Mouse (Mus musculus): ENCODE results near the gene AL731706.2. TPM values are rescaled to one million over a fixed set of nuclear protein-coding genes. Genes with fewer than 3 reads are reported as not detected.

AL731706.2 gene
- 22.4 and 42.4 TPM in 2 replicates for polyA plus RNA-seq (2015; fragmentation: Nextera tagmentation; extraction: Ambion mirVana)

DNA sequence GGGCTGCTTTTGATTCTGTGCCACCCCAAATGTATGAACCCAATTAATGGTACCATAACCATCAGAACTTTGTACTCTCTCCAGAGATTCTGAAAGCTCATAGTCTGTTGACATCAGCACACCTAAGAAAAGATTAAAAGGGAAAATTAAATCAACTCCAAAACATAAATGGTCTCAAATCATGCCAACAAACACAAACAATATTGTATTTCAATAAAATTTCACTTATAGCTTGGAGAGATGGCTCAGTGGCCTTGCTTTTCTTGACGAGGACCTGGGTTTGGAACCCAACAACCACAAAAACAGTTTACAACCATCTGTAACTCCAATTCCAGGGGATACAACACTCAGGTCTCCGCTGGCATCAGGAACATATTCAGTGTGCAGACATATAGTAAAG is at the start of gene AL731706.2:
Gene AL731706.2, minus strand, starts transcription at position 101 of the 400 bp plus-strand sequence.

DNA sequence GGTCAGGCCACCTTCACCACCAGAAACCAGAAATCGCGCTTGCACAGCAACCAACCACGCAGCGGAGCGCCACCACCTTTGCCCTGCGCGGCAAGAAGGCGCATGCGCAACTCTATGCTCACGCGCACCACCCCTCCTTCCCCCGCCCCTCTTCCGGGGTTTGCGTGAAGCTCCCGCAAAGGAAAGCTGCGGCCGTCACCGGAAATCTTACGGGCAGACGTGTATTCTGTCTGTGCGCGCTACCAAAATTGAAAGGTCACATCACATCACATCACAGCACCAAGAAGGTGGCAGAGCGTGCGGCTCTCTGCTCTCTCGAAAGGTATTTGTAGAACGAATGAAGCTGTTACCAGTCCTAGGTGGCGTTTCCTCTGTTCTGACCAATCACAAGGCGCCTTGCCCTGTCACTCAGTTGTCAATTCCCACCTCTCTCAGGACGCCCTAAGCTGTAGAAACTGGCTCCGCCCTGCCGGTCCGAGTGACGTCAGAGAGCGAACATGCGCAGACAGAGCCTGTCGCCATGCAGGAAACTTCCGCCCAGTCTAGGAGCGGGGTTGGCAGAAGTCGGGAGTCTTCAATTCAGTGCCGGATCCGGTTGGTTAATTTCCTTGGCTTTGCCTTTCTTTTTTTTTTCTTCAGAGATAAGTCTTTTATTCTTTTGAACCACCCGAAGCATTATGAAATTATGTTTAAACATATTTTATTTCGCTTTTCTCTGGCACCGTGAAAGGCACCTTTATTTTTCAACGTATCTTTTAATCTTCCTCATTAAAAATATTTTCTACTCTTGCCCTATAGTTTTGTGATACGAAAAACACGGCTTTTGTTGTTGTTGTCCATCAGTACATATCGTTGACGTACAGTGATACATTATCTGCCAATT is 5.8 kb upstream of the AL731706.2 start, which contains the start of the genes Slx4ip, AL731706.1 and Mkks:
Gene Slx4ip, plus strand, starts transcription at position 151 of the 883 bp plus-strand sequence.
Gene AL731706.1, minus strand, starts transcription at position 322 of the 883 bp plus-strand sequence.
Gene Mkks, minus strand, starts transcription at position 322 of the 883 bp plus-strand sequence.

Other genes starting within 250 kb of the AL731706.2 start
- gene Snap25, start 172.2 kb downstream of the AL731706.2 start, polyA plus RNA-seq (2015; fragmentation: Nextera tagmentation; extraction: Ambion mirVana) = 0.28 and 0.63 TPM in 2 replicates
- gene Slx4ip, start 5.5 kb upstream of the AL731706.2 start, polyA plus RNA-seq (2015; fragmentation: Nextera tagmentation; extraction: Ambion mirVana) = 2.4 TPM in 2 replicates
- 24.1 and 24.2 TPM in 2 replicates for gene AL731706.1, start 5.7 kb upstream of the AL731706.2 start, polyA plus RNA-seq (2015; fragmentation: Nextera tagmentation; extraction: Ambion mirVana)
- gene Mkks, start 5.7 kb upstream of the AL731706.2 start, polyA plus RNA-seq (2015; fragmentation: Nextera tagmentation; extraction: Ambion mirVana) = 8.1 and 12.5 TPM in 2 replicates
- 8.9 and 9.2 TPM in 2 replicates for gene Jag1, start 231.0 kb upstream of the AL731706.2 start, polyA plus RNA-seq (2015; fragmentation: Nextera tagmentation; extraction: Ambion mirVana)

Data from urinary bladder, postnatal 0 days (tissue).